Mouse (Mus musculus) midbrain, embryonic 13.5 days (tissue): ENCODE results near the gene Rpgrip1l. TPM values are rescaled to one million over a fixed set of nuclear protein-coding genes. Genes with fewer than 3 reads are reported as not detected.

Experiments
- ATAC-seq: fragments of 200-750 bp; cut with Nextera tagmentation; 2 replicates; pipeline ENCODE4 v1.8.0; 2017; ENCODE audit warnings: mild to moderate bottlenecking, moderate TSS enrichment, moderate library complexity
- H3K27ac ChIP-seq: fragments of 300-500 bp; sonication (generic); 2 replicates; pipeline ENCODE4 v1.5.1; 2015; ENCODE audit warnings: inconsistent platforms, mild to moderate bottlenecking, moderate library complexity
- H3K27me3 ChIP-seq: fragments of 300-500 bp; sonication (generic); 2 replicates; pipeline ENCODE4 v1.6.1; 2015; ENCODE audit warnings: mild to moderate bottlenecking, inconsistent platforms
- H3K36me3 ChIP-seq: fragments of 300-500 bp; sonication (generic); 2 replicates; pipeline ENCODE4 v1.6.1; 2015; ENCODE audit warnings: mild to moderate bottlenecking, inconsistent platforms
- H3K4me1 ChIP-seq: fragments of 300-500 bp; sonication (generic); replicated peaks from 2 replicates; pipeline ENCODE4 v1.6.1; 2015; ENCODE audit warnings: inconsistent platforms
- H3K4me2 ChIP-seq: fragments of 300-500 bp; sonication (generic); replicated peaks from 2 replicates; pipeline ENCODE4 v1.6.1; 2015; ENCODE audit warnings: moderate library complexity, mild to moderate bottlenecking, inconsistent platforms
- H3K4me3 ChIP-seq: fragments of 300-500 bp; sonication (generic); replicated peaks from 2 replicates; pipeline ENCODE4 v1.5.1; 2015; ENCODE audit warnings: mild to moderate bottlenecking, inconsistent platforms
- H3K9ac ChIP-seq: fragments of 300-500 bp; sonication (generic); replicated peaks from 2 replicates; pipeline ENCODE4 v1.6.1; 2015; ENCODE audit warnings: mild to moderate bottlenecking, inconsistent platforms
- H3K9me3 ChIP-seq: fragments of 300-500 bp; sonication (generic); 2 replicates; pipeline ENCODE4 v1.6.1; 2016; ENCODE audit warnings: mild to moderate bottlenecking, inconsistent platforms
- WGBS: fragments of 180-500 bp; shearing (Covaris S2); methylation state at CpG from one replicate; pipeline ENCODE4 v1.1.7; 2015; 5-methylcytosine and 5-hydroxymethylcytosine counted together
- polyA plus RNA-seq: library from polyadenylated mRNA; unstranded; fragments of >200 nt; fragmentation: Nextera tagmentation; extraction: Ambion mirVana; gene quantifications from 2 replicates; pipeline ENCODE4 v1.2.1, GENCODE M21; 2015

Rpgrip1l gene
- polyA plus RNA-seq, 1 experiment from 2014 or later = 14.0 TPM

- H3K27me3 ChIP-seq = no peaks in the 10 kb centered on the region
- H3K4me2 ChIP-seq = no peak overlapping the region
- no peak overlapping the region for H3K4me3 ChIP-seq
- H3K9ac ChIP-seq = no peak overlapping the region
- no peak overlapping the region for H3K27ac ChIP-seq
- WGBS = 89% methylated on average over 2 of the region's 2 CpGs
- no peak for ATAC-seq
- H3K4me1 ChIP-seq = no peaks in the 10 kb centered on the region
- no peaks in the 10 kb centered on the region for H3K9me3 ChIP-seq
- peaks cover 22% of the 10 kb centered on the region; the same call in 1 of the 2 replicates for H3K36me3 ChIP-seq
These were observed 91.2 kb downstream of the Rpgrip1l start for GRCm38 (mm10) chr8:91221841-91222240.

DNA sequence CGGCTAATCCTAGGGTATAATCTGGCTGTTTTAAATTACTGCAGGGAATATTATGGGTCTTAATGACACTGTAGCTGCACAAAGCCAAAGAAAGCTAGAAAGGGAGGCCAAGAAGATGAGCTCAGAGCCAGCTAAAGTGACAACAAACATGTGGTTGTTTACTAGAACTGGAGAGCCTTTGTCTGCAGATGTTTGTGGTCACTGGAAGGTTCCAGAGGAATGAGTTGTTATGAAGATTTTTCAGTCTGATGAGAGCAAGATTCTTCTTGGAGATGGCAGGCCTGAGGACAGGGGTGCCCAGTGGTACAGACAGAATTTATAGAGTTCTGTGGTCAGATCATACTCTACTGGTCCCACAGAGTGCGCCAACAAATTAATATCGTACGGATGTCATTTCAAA is 94.8 kb downstream of the Rpgrip1l start:
- 78% methylated on average over 4 of the region's 4 CpGs for WGBS
- no peaks in the 10 kb centered on the region for H3K9me3 ChIP-seq
- H3K36me3 ChIP-seq = peaks cover 8% of the 10 kb centered on the region; the same call in 1 of the 2 replicates
- H3K4me1 ChIP-seq = peaks cover 6% of the 10 kb centered on the region; the same call in 1 of the 2 replicates
- no peak overlapping the region for H3K4me3 ChIP-seq
- no peak overlapping the region for H3K4me2 ChIP-seq
- no peaks in the 10 kb centered on the region for H3K27me3 ChIP-seq
- peak overlapping the region; percentile 48 for H3K27ac ChIP-seq
- H3K9ac ChIP-seq = no peak overlapping the region
- ATAC-seq = no peak

GRCm38 (mm10) chr8:91217062-91217905 is 95.8 kb downstream of the Rpgrip1l start:
- Histone ChIP-seq H3K4me2 (no peak overlapping the region), H3K27ac (no peak overlapping the region), H3K4me3 (no peak overlapping the region), H3K27me3 (no peaks in the 10 kb centered on the region), H3K9ac (no peak overlapping the region), H3K36me3 (0 out of 2 replicates have a peak, but pooled peaks cover 4% of the 10 kb centered on the region), H3K9me3 (no peaks in the 10 kb centered on the region), H3K4me1 (peaks cover 6% of the 10 kb centered on the region; the same call in 1 of the 2 replicates)
- no peak for ATAC-seq
- WGBS = 94% methylated on average over 5 of the region's 5 CpGs

DNA sequence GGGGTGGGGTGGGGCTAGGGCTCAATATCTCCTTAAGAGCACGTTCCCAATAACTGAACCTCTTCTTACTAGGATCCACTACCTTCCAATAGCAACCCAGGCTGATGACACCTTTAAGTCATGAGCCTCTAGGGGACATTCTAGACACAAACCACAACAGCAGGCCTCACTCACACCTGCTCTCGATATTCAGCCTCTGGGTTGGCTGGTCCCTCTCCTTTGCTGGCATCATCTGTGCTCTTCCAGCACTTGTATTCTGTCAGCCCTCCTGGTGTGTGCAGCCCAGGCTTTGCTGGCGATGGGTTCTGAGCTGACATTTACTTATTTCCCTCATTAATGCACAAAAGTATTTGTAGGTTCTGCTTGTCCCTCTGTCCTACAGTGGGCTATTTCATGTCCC is 98.8 kb downstream of the Rpgrip1l start:
- Histone ChIP-seq H3K27me3 (no peaks in the 10 kb centered on the region), H3K9me3 (no peaks in the 10 kb centered on the region), H3K4me2 (no peak overlapping the region), H3K4me3 (no peak overlapping the region), H3K9ac (no peak overlapping the region), H3K27ac (no peak overlapping the region), H3K4me1 (peaks cover 6% of the 10 kb centered on the region; the same call in 1 of the 2 replicates), H3K36me3 (no peaks in the 10 kb centered on the region)
- no peak for ATAC-seq
- WGBS = 73% methylated on average over 3 of the region's 3 CpGs

DNA sequence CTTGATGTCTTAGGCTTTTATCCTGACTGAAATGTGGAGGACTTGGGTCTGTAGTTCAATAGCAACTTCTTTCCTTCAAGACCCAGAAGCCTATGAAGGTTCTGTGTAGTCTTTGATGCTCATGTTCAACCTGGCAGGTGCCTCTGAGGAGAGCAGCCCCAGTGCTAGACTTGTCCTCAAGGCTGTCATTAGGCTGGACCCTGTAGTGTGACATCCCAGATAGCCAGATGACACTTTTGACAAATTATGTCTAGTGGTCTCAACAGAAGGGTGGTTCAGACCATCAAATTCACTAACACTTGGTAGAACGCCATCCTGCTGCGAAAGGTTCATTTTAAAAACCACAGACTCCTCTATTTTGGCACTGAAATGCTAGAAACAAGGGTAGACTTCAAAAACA is 100.1 kb downstream of the Rpgrip1l start:
- no peak overlapping the region for H3K4me3 ChIP-seq
- no peak overlapping the region for H3K27ac ChIP-seq
- no peak overlapping the region for H3K4me2 ChIP-seq
- no peak overlapping the region for H3K9ac ChIP-seq
- no peaks in the 10 kb centered on the region for H3K27me3 ChIP-seq
- no peaks in the 10 kb centered on the region for H3K9me3 ChIP-seq
- ATAC-seq = no peak
- peaks cover 6% of the 10 kb centered on the region; the same call in 1 of the 2 replicates for H3K4me1 ChIP-seq
- H3K36me3 ChIP-seq = no peaks in the 10 kb centered on the region
- 97% methylated on average over 2 of the region's 2 CpGs for WGBS

DNA sequence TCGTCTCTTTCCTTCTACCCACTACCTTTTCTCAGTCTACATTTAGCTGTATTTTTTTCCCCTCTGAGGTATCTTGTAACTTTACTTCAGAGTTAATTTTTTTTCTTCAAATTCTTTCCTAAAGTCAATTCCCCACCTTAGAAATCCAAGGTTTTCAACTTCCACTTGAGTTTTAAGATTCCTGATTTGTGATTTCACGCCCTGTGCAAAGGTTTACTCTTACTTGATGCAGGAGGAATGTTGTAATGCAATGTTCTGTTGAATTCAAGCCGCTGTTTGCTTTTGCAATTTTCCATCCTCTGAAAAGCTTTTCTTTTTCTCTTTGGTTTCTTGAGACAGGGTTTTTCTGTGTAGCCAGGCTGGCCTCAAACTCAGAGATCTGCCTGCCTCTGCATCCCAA is 103.4 kb downstream of the Rpgrip1l start:
- ATAC-seq = no peak
- peaks cover 4% of the 10 kb centered on the region; the same call in 1 of the 2 replicates for H3K4me1 ChIP-seq
- H3K36me3 ChIP-seq = no peaks in the 10 kb centered on the region
- no peak overlapping the region for H3K4me2 ChIP-seq
- no peak overlapping the region for H3K4me3 ChIP-seq
- 88% methylated on average over 3 of the region's 3 CpGs for WGBS
- no peaks in the 10 kb centered on the region for H3K27me3 ChIP-seq
- no peak overlapping the region for H3K9ac ChIP-seq
- H3K9me3 ChIP-seq = no peaks in the 10 kb centered on the region
- no peak overlapping the region for H3K27ac ChIP-seq

DNA sequence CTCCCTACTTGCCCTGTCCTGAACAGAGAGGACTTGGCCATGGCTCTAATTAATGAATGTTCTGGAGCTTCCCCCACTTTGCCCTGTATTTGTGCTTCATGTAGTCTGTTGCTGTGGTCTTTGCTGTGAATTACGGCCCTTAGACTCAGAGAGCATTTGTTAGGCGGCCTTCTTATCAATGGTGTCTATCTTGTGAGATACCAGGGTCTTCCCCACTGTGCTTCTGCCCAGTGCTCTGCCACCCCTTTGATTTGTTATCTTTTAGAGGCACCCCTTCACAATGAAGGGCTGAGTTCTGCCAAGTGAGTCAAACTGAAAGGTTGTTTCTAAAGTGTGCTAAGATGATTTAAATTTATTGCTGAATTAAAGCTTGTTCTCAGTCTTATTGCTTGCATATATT is 105.4 kb downstream of the Rpgrip1l start:
- Histone ChIP-seq H3K36me3 (no peaks in the 10 kb centered on the region), H3K27me3 (no peaks in the 10 kb centered on the region), H3K9me3 (no peaks in the 10 kb centered on the region), H3K9ac (no peak overlapping the region), H3K4me2 (no peak overlapping the region), H3K27ac (no peak overlapping the region), H3K4me3 (no peak overlapping the region), H3K4me1 (no peaks in the 10 kb centered on the region)
- ATAC-seq = no peak
- WGBS = 80% methylated on average over 2 of the region's 2 CpGs

GRCm38 (mm10) chr8:91205897-91206296 is 107.2 kb downstream of the Rpgrip1l start:
- no peaks in the 10 kb centered on the region for H3K9me3 ChIP-seq
- no peaks in the 10 kb centered on the region for H3K27me3 ChIP-seq
- H3K36me3 ChIP-seq = no peaks in the 10 kb centered on the region
- H3K27ac ChIP-seq = no peak overlapping the region
- H3K9ac ChIP-seq = no peak overlapping the region
- ATAC-seq = no peak
- WGBS = 74% methylated on average over 6 of the region's 6 CpGs
- H3K4me2 ChIP-seq = no peak overlapping the region
- H3K4me3 ChIP-seq = no peak overlapping the region
- H3K4me1 ChIP-seq = no peaks in the 10 kb centered on the region

DNA sequence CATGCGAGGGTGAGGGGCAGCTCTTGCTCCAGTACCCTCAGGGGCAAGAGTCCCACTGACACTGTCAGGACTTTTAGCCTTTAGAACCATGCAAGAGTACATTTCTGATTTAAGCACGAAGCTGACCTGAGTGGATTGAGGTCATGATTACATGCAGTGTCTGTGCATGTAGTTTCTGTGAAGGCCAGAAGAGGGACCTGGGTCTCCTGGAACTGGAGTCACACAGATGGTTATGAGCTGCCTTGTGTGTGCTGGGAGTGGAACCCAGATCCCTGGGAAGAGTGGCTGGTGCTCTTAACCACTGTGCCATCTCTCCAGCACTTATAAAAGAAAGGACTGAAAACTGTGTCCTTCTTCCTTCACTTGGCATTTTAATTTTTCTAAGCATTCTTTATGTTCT is 111.9 kb downstream of the Rpgrip1l start:
- WGBS = 76% methylated on average over 2 of the region's 2 CpGs
- Histone ChIP-seq H3K4me2 (no peak overlapping the region), H3K9me3 (no peaks in the 10 kb centered on the region), H3K4me1 (no peaks in the 10 kb centered on the region), H3K27ac (no peak overlapping the region), H3K9ac (no peak overlapping the region), H3K36me3 (no peaks in the 10 kb centered on the region), H3K4me3 (no peak overlapping the region), H3K27me3 (no peaks in the 10 kb centered on the region)
- ATAC-seq = no peak

DNA sequence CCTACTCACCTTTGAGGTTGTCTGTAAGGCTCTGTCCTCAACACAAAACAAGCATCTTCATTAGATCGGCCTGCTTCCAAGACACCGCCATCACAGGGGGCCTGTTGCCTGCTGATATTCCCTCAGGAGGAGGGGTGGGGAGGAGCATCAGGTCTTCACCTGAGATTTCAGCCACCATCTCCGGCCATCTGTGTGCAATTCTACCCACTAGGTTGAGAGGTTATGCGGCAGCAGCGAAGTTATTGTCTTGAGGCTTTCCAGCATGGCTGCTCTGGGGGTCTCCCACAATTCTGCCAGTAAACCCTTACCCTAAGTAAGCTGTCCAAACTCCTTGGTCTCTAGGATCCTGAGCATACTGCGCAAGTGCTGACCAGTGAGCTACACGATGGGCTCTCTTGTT is 113.2 kb downstream of the Rpgrip1l start, which contains the start of gene Aktip:
TSS of gene Aktip (minus strand) at position 101 of the 400 bp plus-strand sequence.
- no peaks in the 10 kb centered on the region for H3K9me3 ChIP-seq
- no peak for ATAC-seq
- no peak within 1 kb of the TSS for H3K9ac ChIP-seq
- H3K27me3 ChIP-seq = no peaks in the 10 kb centered on the region
- H3K4me3 ChIP-seq = no peak within 1 kb of the TSS
- 93% methylated on average over 7 of the region's 7 CpGs for WGBS
- no peak within 1 kb of the TSS for H3K4me2 ChIP-seq
- no peaks in the 10 kb centered on the region for H3K4me1 ChIP-seq
- H3K27ac ChIP-seq = no peak within 1 kb of the TSS
- H3K36me3 ChIP-seq = no peaks in the 10 kb centered on the region

GRCm38 (mm10) chr8:91198036-91198435 is 115.0 kb downstream of the Rpgrip1l start:
- Histone ChIP-seq H3K9ac (no peak overlapping the region), H3K27ac (no peak overlapping the region), H3K4me1 (no peaks in the 10 kb centered on the region), H3K4me2 (no peak overlapping the region), H3K4me3 (no peak overlapping the region), H3K9me3 (no peaks in the 10 kb centered on the region), H3K36me3 (no peaks in the 10 kb centered on the region), H3K27me3 (0 out of 2 replicates have a peak, but pooled peaks cover under 1% of the 10 kb centered on the region)
- no peak for ATAC-seq
- 64% methylated on average over 3 of the region's 3 CpGs for WGBS

GRCm38 (mm10) chr8:91197233-91197632 is 115.8 kb downstream of the Rpgrip1l start:
- Histone ChIP-seq H3K27me3 (peaks cover 9% of the 10 kb centered on the region; the same call in 1 of the 2 replicates), H3K27ac (no peak overlapping the region), H3K9me3 (no peaks in the 10 kb centered on the region), H3K4me1 (no peaks in the 10 kb centered on the region), H3K4me3 (no peak overlapping the region), H3K9ac (no peak overlapping the region), H3K4me2 (no peak overlapping the region), H3K36me3 (no peaks in the 10 kb centered on the region)
- no peak for ATAC-seq
- WGBS = 91% methylated on average over 5 of the region's 5 CpGs
